Mouse (Mus musculus) midbrain, embryonic 12.5 days (tissue): ENCODE results near the gene Nxpe5. TPM values are rescaled to one million over a fixed set of nuclear protein-coding genes. Genes with fewer than 3 reads are reported as not detected.

Source experiments
- ATAC-seq: fragments of 200-750 bp; cut with Nextera tagmentation; 2 replicates; pipeline ENCODE4 v1.8.0; 2017; ENCODE audit warnings: low read depth, moderate TSS enrichment, moderate library complexity; ENCODE audit not compliant: low FRiP score
- H3K27ac ChIP-seq: fragments of 300-500 bp; sonication (generic); replicated peaks from 2 replicates; pipeline ENCODE4 v1.5.1; 2016; ENCODE audit warnings: mild to moderate bottlenecking
- H3K27me3 ChIP-seq: fragments of 300-500 bp; sonication (generic); 2 replicates; pipeline ENCODE4 v1.6.1; 2016; ENCODE audit warnings: mild to moderate bottlenecking
- H3K36me3 ChIP-seq: fragments of 300-500 bp; sonication (generic); 2 replicates; pipeline ENCODE4 v1.6.1; 2016
- H3K4me1 ChIP-seq: fragments of 300-500 bp; sonication (generic); 2 replicates; pipeline ENCODE4 v1.6.1; 2016
- H3K4me2 ChIP-seq: fragments of 300-500 bp; sonication (generic); replicated peaks from 2 replicates; pipeline ENCODE4 v1.6.1; 2016; ENCODE audit warnings: mild to moderate bottlenecking, moderate library complexity
- H3K4me3 ChIP-seq: fragments of 300-500 bp; sonication (generic); 2 replicates; pipeline ENCODE4 v1.5.1; 2016; ENCODE audit warnings: mild to moderate bottlenecking
- H3K9ac ChIP-seq: fragments of 300-500 bp; sonication (generic); replicated peaks from 2 replicates; pipeline ENCODE4 v1.6.1; 2016; ENCODE audit warnings: mild to moderate bottlenecking, moderate library complexity
- H3K9me3 ChIP-seq: fragments of 300-500 bp; sonication (generic); 2 replicates; pipeline ENCODE4 v1.6.1; 2016; ENCODE audit warnings: mild to moderate bottlenecking
- WGBS: fragments of 180-500 bp; shearing (Covaris S2); methylation state at CpG from one replicate; pipeline ENCODE4 v1.1.7; 2016; 5-methylcytosine and 5-hydroxymethylcytosine counted together
- polyA plus RNA-seq: library from polyadenylated mRNA; unstranded; fragments of >200 nt; fragmentation: Nextera tagmentation; extraction: Ambion mirVana; gene quantifications from 2 replicates; pipeline ENCODE4 v1.2.1, GENCODE M21; 2016

The Nxpe5 gene
- polyA plus RNA-seq, 1 experiment from 2014 or later = not detected

GRCm38 (mm10) chr5:138219864-138220263 is 5.8 kb upstream of the Nxpe5 start:
- H3K27me3 ChIP-seq = no peaks in the 10 kb centered on the region
- 79% methylated on average over 2 of the region's 2 CpGs for WGBS
- no peak for ATAC-seq

DNA sequence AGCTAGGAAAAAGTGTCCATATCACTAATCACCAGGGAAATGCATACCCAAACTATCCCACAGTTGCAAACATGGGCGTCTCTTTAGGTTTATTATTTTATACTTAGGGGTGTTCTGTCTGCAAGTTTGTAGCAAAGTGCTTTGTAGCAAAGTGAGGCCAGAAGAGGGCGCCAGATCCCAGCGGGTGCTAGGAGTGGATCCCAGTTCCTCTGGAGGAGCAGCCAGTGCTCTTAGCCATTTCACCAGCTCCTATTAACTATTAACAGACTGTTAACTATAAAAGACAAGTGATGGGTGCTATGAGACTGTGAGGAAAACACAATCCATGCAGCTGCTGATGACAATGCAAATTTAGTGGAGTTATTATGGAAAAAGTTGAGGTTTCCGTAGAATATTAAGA is 3.6 kb upstream of the Nxpe5 start:
- ATAC-seq = no peak
- no peak overlapping the region for H3K4me2 ChIP-seq
- H3K9me3 ChIP-seq = peaks cover 6% of the 10 kb centered on the region; the same call in 1 of the 2 replicates
- no peaks in the 10 kb centered on the region for H3K36me3 ChIP-seq
- H3K4me3 ChIP-seq = no peak overlapping the region
- 27% methylated on average over 4 of the region's 4 CpGs for WGBS
- H3K4me1 ChIP-seq = no peaks in the 10 kb centered on the region
- H3K9ac ChIP-seq = no peak overlapping the region
- no peaks in the 10 kb centered on the region for H3K27me3 ChIP-seq
- no peak overlapping the region for H3K27ac ChIP-seq

More at GRCm38 (mm10) chr5:138219864-138220263, 5.8 kb upstream of the Nxpe5 start:
- Histone ChIP-seq H3K9me3 (peaks cover 20% of the 10 kb centered on the region; the same call in 1 of the 2 replicates), H3K27ac (no peak overlapping the region), H3K36me3 (no peaks in the 10 kb centered on the region), H3K4me3 (no peak overlapping the region), H3K9ac (no peak overlapping the region), H3K4me1 (no peaks in the 10 kb centered on the region), H3K4me2 (no peak overlapping the region)

- WGBS = 61% methylated on average over 3 of the region's 3 CpGs
These were observed 2.4 kb upstream of the Nxpe5 start for GRCm38 (mm10) chr5:138223287-138223686.

DNA sequence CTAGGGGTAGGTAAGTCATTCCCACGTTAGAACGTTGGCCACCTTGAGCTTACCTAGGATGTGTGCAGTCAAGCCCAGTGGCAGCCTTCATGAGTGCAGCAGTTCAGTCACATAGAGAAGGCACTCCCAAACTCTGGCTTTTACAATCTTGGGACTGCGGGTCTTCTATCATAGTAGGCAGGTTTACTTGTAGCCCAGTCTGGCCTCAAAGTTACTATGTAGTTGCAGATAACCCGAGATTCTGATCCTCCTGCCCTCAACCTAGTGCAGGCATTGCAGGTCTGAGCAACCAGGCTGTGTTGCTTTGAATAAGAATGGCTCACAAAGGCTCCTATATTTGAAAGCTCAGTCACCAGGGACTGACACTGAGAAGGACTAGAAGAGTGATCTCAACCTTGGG is 793 bp downstream of the Nxpe5 start:
- Histone ChIP-seq H3K9me3 (no peaks in the 10 kb centered on the region), H3K27ac (no peak overlapping the region), H3K36me3 (no peaks in the 10 kb centered on the region), H3K4me1 (no peaks in the 10 kb centered on the region), H3K4me3 (no peak overlapping the region), H3K9ac (no peak overlapping the region), H3K27me3 (no peaks in the 10 kb centered on the region), H3K4me2 (no peak overlapping the region)
- ATAC-seq = no peak
- WGBS = 80% methylated on average over 4 of the region's 4 CpGs

More at GRCm38 (mm10) chr5:138223287-138223686, 2.4 kb upstream of the Nxpe5 start:
- Histone ChIP-seq H3K9me3 (no peaks in the 10 kb centered on the region), H3K27ac (no peak overlapping the region), H3K27me3 (no peaks in the 10 kb centered on the region), H3K9ac (no peak overlapping the region), H3K4me1 (no peaks in the 10 kb centered on the region), H3K4me3 (no peak overlapping the region), H3K36me3 (no peaks in the 10 kb centered on the region), H3K4me2 (no peak overlapping the region)
- ATAC-seq = no peak

DNA sequence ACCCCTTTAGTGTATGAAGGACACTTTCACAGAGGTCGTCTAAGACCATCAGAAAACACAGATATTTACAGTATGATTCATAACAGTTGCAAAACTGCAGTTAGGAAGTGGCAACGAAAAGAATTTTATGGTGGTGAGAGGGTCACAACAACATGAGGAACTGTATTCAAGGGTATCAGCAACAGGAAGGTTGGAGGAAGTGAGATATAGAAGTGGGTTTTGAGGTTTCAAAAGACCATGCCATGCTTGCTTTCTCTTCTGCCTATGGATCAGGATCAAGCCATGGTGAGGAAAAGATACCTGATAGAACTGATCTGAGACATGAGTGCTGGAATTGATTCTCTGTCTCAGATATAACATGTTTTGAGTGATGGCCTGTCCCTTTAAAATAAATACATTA is 1.7 kb downstream of the Nxpe5 start:
- Histone ChIP-seq H3K27ac (no peak overlapping the region), H3K36me3 (no peaks in the 10 kb centered on the region), H3K9ac (no peak overlapping the region), H3K27me3 (no peaks in the 10 kb centered on the region), H3K9me3 (no peaks in the 10 kb centered on the region), H3K4me1 (no peaks in the 10 kb centered on the region), H3K4me2 (no peak overlapping the region), H3K4me3 (no peak overlapping the region)
- no peak for ATAC-seq
- 77% methylated on average over 2 of the region's 2 CpGs for WGBS

DNA sequence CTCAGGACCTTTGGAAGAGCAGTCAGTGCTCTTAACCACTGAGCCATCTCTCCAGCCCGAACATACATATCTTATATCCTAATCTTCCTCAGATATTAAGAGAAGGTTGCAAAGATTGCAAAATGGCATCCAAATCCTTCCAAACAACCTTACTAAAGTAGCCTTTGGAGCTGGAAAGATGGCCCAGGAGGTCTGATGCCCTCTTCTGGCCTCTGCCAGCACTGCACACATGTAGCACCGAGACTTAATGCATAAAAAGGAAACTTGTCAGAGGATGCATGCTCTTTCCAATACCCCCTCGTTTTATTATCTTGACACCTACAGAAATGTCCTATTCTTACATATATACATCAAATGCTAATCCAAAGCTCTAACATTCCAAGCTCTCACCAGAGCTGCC is 2.3 kb downstream of the Nxpe5 start:
- Histone ChIP-seq H3K9me3 (no peaks in the 10 kb centered on the region), H3K4me3 (no peak overlapping the region), H3K27ac (no peak overlapping the region), H3K36me3 (no peaks in the 10 kb centered on the region), H3K4me1 (no peaks in the 10 kb centered on the region), H3K27me3 (no peaks in the 10 kb centered on the region), H3K9ac (no peak overlapping the region), H3K4me2 (no peak overlapping the region)
- WGBS = 54% methylated on average over 3 of the region's 3 CpGs
- ATAC-seq = no peak

DNA sequence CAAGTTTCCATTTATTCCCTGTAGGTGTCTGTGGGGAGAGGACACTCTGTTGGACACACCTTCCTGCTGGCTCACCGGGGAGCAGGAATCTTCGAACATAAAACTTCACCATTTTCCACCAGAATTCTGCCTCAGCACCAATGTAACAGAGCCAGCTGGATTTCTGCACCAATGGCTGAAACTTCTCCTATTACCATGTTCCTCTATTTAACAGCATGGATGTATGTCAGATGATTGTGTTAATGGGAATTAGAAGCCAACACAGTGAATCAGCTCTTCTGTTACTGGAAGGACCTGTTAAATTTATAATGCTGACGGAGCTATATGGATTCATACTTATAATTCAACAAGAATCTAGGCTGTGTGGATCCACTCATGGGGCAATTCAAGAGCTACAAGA is 3.8 kb downstream of the Nxpe5 start:
- H3K27me3 ChIP-seq = no peaks in the 10 kb centered on the region
- ATAC-seq = no peak
- no peak overlapping the region for H3K9ac ChIP-seq
- H3K4me1 ChIP-seq = no peaks in the 10 kb centered on the region
- no peak overlapping the region for H3K4me2 ChIP-seq
- no peak overlapping the region for H3K4me3 ChIP-seq
- H3K27ac ChIP-seq = no peak overlapping the region
- no peaks in the 10 kb centered on the region for H3K9me3 ChIP-seq
- 90% methylated on average over 3 of the region's 3 CpGs for WGBS
- H3K36me3 ChIP-seq = no peaks in the 10 kb centered on the region

DNA sequence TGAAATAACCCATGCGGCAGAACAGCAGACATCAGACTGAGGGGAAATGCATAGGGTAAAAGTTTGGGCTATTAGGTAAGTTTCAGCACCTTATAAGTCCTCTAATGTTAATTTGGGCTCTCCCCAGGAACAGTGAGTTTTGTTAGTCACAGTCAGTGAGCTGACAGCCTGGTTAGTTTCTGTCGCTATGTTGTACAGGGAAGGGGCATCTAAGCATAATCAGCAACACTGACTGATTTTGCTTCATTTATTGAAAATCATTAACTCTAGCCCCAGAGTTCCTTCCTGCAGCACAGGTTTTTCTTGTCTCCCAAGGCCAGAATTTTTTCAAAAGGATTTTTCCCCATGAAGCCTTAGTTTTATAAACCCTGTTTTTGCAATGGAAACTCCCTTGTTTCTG is 8.1 kb downstream of the Nxpe5 start:
- Histone ChIP-seq H3K4me1 (no peaks in the 10 kb centered on the region), H3K36me3 (no peaks in the 10 kb centered on the region), H3K4me3 (no peak overlapping the region), H3K27me3 (no peaks in the 10 kb centered on the region), H3K4me2 (no peak overlapping the region), H3K9me3 (no peaks in the 10 kb centered on the region), H3K27ac (no peak overlapping the region), H3K9ac (no peak overlapping the region)
- no peak for ATAC-seq
- WGBS = 90% methylated on average over 2 of the region's 2 CpGs

GRCm38 (mm10) chr5:138234224-138234623 is 8.5 kb downstream of the Nxpe5 start:
- H3K9ac ChIP-seq = no peak overlapping the region
- H3K4me3 ChIP-seq = no peak overlapping the region
- H3K27ac ChIP-seq = no peak overlapping the region
- no peaks in the 10 kb centered on the region for H3K27me3 ChIP-seq
- no peak for ATAC-seq
- no peaks in the 10 kb centered on the region for H3K36me3 ChIP-seq
- H3K9me3 ChIP-seq = no peaks in the 10 kb centered on the region
- H3K4me2 ChIP-seq = no peak overlapping the region
- H3K4me1 ChIP-seq = no peaks in the 10 kb centered on the region

DNA sequence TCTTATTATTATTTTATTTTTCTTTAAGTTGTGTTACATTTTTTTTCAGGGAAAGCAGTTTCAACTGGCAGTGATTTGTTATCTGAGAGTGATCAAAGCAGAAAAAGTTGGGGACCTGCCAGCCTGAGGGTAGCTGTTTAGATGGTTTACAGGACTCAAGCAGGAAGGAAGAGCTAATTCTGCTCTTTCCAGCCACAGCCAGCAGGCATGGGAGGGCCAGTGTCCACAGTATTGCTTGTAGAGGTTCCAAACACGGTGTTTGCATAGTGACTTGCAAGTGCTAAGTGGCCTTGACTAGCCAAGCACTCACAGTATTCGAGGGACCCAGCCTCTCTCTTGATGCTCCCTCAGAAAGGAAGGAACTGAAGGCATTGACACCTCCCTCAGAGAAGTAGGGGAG is 15.8 kb downstream of the Nxpe5 start:
- WGBS = 49% methylated on average over 2 of the region's 2 CpGs
- Histone ChIP-seq H3K27me3 (no peaks in the 10 kb centered on the region), H3K4me1 (no peaks in the 10 kb centered on the region), H3K27ac (no peak overlapping the region), H3K4me3 (no peak overlapping the region), H3K9me3 (no peaks in the 10 kb centered on the region), H3K9ac (no peak overlapping the region), H3K4me2 (no peak overlapping the region), H3K36me3 (no peaks in the 10 kb centered on the region)
- no peak for ATAC-seq

GRCm38 (mm10) chr5:138251144-138251543 is 25.4 kb downstream of the Nxpe5 start:
- peaks cover 7% of the 10 kb centered on the region for H3K4me1 ChIP-seq
- no peak overlapping the region for H3K4me3 ChIP-seq
- H3K27ac ChIP-seq = no peak overlapping the region
- ATAC-seq = no peak
- H3K27me3 ChIP-seq = no peaks in the 10 kb centered on the region
- no peak overlapping the region for H3K9ac ChIP-seq
- no peaks in the 10 kb centered on the region for H3K36me3 ChIP-seq
- no peaks in the 10 kb centered on the region for H3K9me3 ChIP-seq
- 85% methylated on average over 12 of the region's 12 CpGs for WGBS
- no peak overlapping the region for H3K4me2 ChIP-seq

DNA sequence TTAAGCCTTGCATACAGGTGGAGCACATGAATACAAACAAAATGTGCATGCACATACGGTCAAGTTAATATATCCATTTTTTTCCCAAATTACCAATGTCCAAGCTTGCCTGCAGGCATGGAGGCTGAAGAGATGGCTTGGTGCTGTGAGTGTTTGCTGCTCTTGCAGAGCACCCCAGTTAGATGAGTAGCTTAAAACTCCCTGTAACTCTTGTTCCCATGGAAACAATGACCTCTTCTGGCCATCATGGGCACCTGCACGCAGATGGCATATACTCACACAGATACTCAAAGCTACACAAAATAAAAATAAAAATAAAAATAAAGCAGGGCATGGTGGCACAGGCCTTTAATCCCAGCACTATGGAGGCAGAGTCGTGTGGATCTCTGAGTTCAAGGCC is 27.4 kb downstream of the Nxpe5 start:
- Histone ChIP-seq H3K27me3 (no peaks in the 10 kb centered on the region), H3K4me1 (peaks cover 14% of the 10 kb centered on the region), H3K4me3 (no peak overlapping the region), H3K27ac (no peak overlapping the region), H3K9me3 (no peaks in the 10 kb centered on the region), H3K36me3 (0 out of 2 replicates have a peak, but pooled peaks cover 1% of the 10 kb centered on the region), H3K4me2 (no peak overlapping the region), H3K9ac (no peak overlapping the region)
- WGBS = 91% methylated on average over 3 of the region's 3 CpGs
- no peak for ATAC-seq

GRCm38 (mm10) chr5:138255353-138256093 is 29.8 kb downstream of the Nxpe5 start, which contains the start of gene Lamtor4:
TSS of gene Lamtor4 (plus strand) at chr5:138255482.
- Histone ChIP-seq H3K27ac (peak within 1 kb of the TSS; percentile 73), H3K9ac (peak within 1 kb of the TSS; percentile 71), H3K4me1 (peaks cover 14% of the 10 kb centered on the region), H3K36me3 (peaks cover 25% of the 10 kb centered on the region), H3K9me3 (no peaks in the 10 kb centered on the region), H3K27me3 (no peaks in the 10 kb centered on the region), H3K4me3 (peak within 1 kb of the TSS; percentile 73), H3K4me2 (peak within 1 kb of the TSS; percentile 83)
- under 1% methylated on average over 38 of the region's 38 CpGs for WGBS
- peak; percentile 100 for ATAC-seq
